Mouse (Mus musculus) intestine, embryonic 16.5 days (tissue): ENCODE data around the gene Foxp1. TPM values are rescaled to one million over a fixed set of nuclear protein-coding genes. Genes with fewer than 3 reads are reported as not detected.

Source experiments
- ATAC-seq: fragments of 200-750 bp; cut with Nextera tagmentation; 2 replicates; pipeline ENCODE4 v1.8.0; 2017; ENCODE audit warnings: moderate TSS enrichment, moderate library complexity
- H3K27ac ChIP-seq: fragments of 300-500 bp; sonication (generic); 2 replicates; pipeline ENCODE4 v1.5.1; 2014; ENCODE audit warnings: mild to moderate bottlenecking, low read length
- H3K27me3 ChIP-seq: fragments of 300-500 bp; sonication (generic); replicated peaks from 2 replicates; pipeline ENCODE4 v1.6.1; 2014; ENCODE audit warnings: low read length, control low read depth, mixed read lengths; ENCODE audit not compliant: control insufficient read depth, insufficient read depth
- H3K36me3 ChIP-seq: fragments of 300-500 bp; sonication (generic); 2 replicates; pipeline ENCODE4 v1.6.1; 2014; ENCODE audit warnings: low read length, control low read depth; ENCODE audit not compliant: control insufficient read depth, insufficient read depth
- H3K4me1 ChIP-seq: fragments of 300-500 bp; sonication (generic); 2 replicates; pipeline ENCODE4 v1.6.1; 2014; ENCODE audit warnings: low read length, control low read depth, mixed read lengths; ENCODE audit not compliant: control insufficient read depth, insufficient read depth
- H3K4me2 ChIP-seq: fragments of 300-500 bp; sonication (generic); 2 replicates; pipeline ENCODE4 v1.6.1; 2014; ENCODE audit warnings: low read depth, low read length, control low read depth
- H3K4me3 ChIP-seq: fragments of 300-500 bp; sonication (generic); 2 replicates; pipeline ENCODE4 v1.5.1; 2014; ENCODE audit warnings: mild to moderate bottlenecking, low read length
- H3K9ac ChIP-seq: fragments of 300-500 bp; sonication (generic); 2 replicates; pipeline ENCODE4 v1.6.1; 2014; ENCODE audit warnings: low read depth, low read length
- H3K9me3 ChIP-seq: fragments of 300-500 bp; sonication (generic); 2 replicates; pipeline ENCODE4 v1.6.1; 2016; ENCODE audit warnings: low read length, control low read depth; ENCODE audit not compliant: control insufficient read depth
- WGBS: fragments of 180-500 bp; shearing (Covaris S2); extraction: QIAGEN DNeasy Blood & Tissue Kit; methylation state at CpG from one replicate; pipeline ENCODE4 v1.1.7; 2014; 5-methylcytosine and 5-hydroxymethylcytosine counted together
- polyA plus RNA-seq: library from polyadenylated mRNA; unstranded; fragments of >200 nt; fragmentation: Nextera tagmentation; extraction: Ambion mirVana; gene quantifications from 2 replicates; pipeline ENCODE4 v1.2.1, GENCODE M21; 2015

Foxp1 gene
- polyA plus RNA-seq, 1 experiment from 2014 or later, result 74.8 TPM

GRCm38 (mm10) chr6:99319415-99320405 lies 202.8 kb downstream of the Foxp1 start:
- Histone ChIP-seq H3K36me3 (no peaks in the 10 kb centered on the region), H3K4me2 (no peak overlapping the region), H3K4me3 (no peak overlapping the region), H3K9me3 (no peaks in the 10 kb centered on the region), H3K27ac (no peak overlapping the region), H3K27me3 (no peaks in the 10 kb centered on the region), H3K9ac (no peak overlapping the region), H3K4me1 (peaks cover 13% of the 10 kb centered on the region; the same call in 1 of the 2 replicates)
- 74% methylated on average over 19 of the region's 19 CpGs for WGBS
- no peak for ATAC-seq

GRCm38 (mm10) chr6:99314746-99315145 lies 207.8 kb downstream of the Foxp1 start:
- WGBS, result 42% methylated on average over 3 of the region's 3 CpGs
- H3K4me2 ChIP-seq, result no peak overlapping the region
- 0 out of 2 replicates have a peak, but pooled peaks have one; percentile 50 for ATAC-seq

DNA sequence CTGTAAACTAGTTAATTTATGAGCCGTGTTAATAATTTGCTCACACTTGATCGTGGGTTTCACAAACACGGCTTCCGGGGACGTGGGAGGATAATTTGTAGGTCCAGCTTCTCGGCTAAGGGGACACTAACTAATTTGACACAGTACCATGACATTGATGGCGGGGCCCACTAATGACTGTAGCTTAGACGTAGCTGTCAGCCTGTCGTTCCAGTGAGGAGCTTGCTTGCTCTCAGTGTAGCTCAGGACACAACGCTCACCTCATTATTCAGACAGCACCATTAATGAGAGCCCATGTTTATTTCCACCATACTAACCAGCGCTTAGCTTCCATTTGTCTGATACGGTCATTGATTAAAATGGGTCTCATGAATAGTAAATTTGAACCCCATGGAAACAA lies 212.0 kb downstream of the Foxp1 start:
- Histone ChIP-seq H3K36me3 (no peaks in the 10 kb centered on the region), H3K4me3 (no peak overlapping the region), H3K27ac (no peak overlapping the region), H3K9me3 (no peaks in the 10 kb centered on the region), H3K27me3 (no peaks in the 10 kb centered on the region), H3K4me1 (0 out of 2 replicates have a peak, but pooled peaks cover 6% of the 10 kb centered on the region), H3K9ac (no peak overlapping the region), H3K4me2 (no peak overlapping the region)
- no peak; the same call in 1 of the 2 replicates for ATAC-seq
- 70% methylated on average over 12 of the region's 12 CpGs for WGBS

More at GRCm38 (mm10) chr6:99314746-99315145, 207.8 kb downstream of the Foxp1 start:
- Histone ChIP-seq H3K9me3 (no peaks in the 10 kb centered on the region), H3K9ac (no peak overlapping the region), H3K36me3 (no peaks in the 10 kb centered on the region), H3K27me3 (no peaks in the 10 kb centered on the region), H3K4me3 (no peak overlapping the region), H3K4me1 (0 out of 2 replicates have a peak, but pooled peaks cover 8% of the 10 kb centered on the region), H3K27ac (no peak overlapping the region)

DNA sequence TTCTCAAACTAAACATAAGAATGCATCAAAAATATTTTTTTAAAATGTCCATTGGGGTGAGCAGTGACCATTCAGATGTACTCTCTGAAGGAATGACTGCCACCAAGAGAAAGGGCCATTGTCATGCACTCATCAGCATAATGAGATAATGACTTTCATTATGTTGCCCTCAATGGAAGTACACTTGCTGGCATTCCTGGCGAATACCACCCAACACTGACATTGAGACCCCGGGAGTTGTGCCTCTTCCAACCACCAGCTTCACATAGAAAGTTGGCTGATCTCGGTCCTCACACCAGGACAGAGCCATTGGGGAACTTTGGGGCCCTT lies 212.4 kb downstream of the Foxp1 start:
- no peaks in the 10 kb centered on the region for H3K9me3 ChIP-seq
- H3K9ac ChIP-seq, result no peak overlapping the region
- H3K4me3 ChIP-seq, result no peak overlapping the region
- WGBS, result 64% methylated on average over 3 of the region's 3 CpGs
- H3K36me3 ChIP-seq, result no peaks in the 10 kb centered on the region
- no peaks in the 10 kb centered on the region for H3K27me3 ChIP-seq
- ATAC-seq, result no peak; the same call in 1 of the 2 replicates
- 0 out of 2 replicates have a peak, but pooled peaks cover 6% of the 10 kb centered on the region for H3K4me1 ChIP-seq
- no peak overlapping the region for H3K4me2 ChIP-seq
- no peak overlapping the region for H3K27ac ChIP-seq

DNA sequence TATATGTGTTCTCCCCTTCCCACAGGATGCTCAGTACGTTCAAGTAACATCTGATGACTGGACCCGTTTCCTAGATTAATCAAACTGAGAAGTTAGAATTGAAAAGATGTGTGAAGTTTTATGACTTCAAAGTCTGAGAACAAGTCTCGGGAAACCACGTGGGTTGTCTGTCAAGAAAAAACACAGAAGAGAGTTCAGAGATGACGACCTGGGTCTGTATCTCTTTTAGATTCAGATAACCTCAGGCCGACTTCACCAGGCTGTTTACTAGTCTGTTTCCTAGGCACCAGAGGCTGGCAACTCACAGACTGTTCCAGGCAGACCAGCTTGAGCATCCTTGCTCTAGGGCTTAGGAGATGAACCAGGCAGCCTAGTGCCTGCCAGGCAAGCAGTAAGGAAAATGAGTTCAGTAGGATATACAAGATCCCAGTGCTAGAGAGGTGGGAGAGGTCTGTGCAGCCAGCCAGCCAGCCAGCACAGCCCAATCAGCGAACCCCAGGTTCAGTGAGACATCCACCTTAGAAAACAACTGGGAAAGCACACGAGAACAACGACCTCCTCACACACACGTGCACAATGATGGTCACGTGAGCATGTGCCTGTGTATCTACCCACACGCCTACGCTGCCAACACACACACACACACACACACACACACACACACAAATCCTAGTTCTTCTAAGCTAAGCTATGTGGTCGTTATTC lies 212.9 kb downstream of the Foxp1 start:
- Histone ChIP-seq H3K36me3 (no peaks in the 10 kb centered on the region), H3K4me1 (0 out of 2 replicates have a peak, but pooled peaks cover 3% of the 10 kb centered on the region), H3K9me3 (no peaks in the 10 kb centered on the region), H3K4me2 (no peak overlapping the region), H3K27ac (no peak overlapping the region), H3K4me3 (no peak overlapping the region), H3K27me3 (no peaks in the 10 kb centered on the region), H3K9ac (no peak overlapping the region)
- WGBS, result 65% methylated on average over 14 of the region's 14 CpGs
- ATAC-seq, result no peak

DNA sequence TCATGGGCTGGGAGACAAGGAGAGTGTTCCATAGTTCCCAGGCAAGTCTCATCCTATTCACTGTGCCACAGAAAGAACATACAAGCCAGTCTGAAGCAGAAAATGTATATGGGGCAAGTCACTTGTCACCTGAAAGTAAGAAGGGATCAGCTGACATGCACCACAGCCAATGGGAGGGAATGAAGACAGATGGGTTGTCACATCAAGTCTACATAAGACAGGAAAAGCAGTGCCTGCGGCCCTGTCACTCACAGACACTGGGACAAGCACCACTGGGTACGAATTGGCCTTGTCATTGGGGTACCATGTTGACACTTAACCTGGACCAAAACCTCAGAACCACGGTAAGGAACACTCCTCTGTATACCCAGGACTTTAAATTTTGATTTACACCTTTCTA lies 216.8 kb downstream of the Foxp1 start:
- Histone ChIP-seq H3K4me2 (no peak overlapping the region), H3K9me3 (no peaks in the 10 kb centered on the region), H3K9ac (no peak overlapping the region), H3K4me3 (no peak overlapping the region), H3K4me1 (0 out of 2 replicates have a peak, but pooled peaks cover 7% of the 10 kb centered on the region), H3K36me3 (no peaks in the 10 kb centered on the region), H3K27ac (no peak overlapping the region), H3K27me3 (no peaks in the 10 kb centered on the region)
- no peak for ATAC-seq
- WGBS, result 88% methylated on average over 3 of the region's 3 CpGs

- Histone ChIP-seq H3K27ac (no peak overlapping the region), H3K27me3 (no peaks in the 10 kb centered on the region), H3K4me2 (no peak overlapping the region), H3K9ac (no peak overlapping the region), H3K4me1 (0 out of 2 replicates have a peak, but pooled peaks cover 7% of the 10 kb centered on the region), H3K9me3 (no peaks in the 10 kb centered on the region), H3K36me3 (no peaks in the 10 kb centered on the region), H3K4me3 (no peak overlapping the region)
- no peak for ATAC-seq
- 90% methylated on average over 3 of the region's 3 CpGs for WGBS
These were observed 217.3 kb downstream of the Foxp1 start for GRCm38 (mm10) chr6:99305236-99305635.

GRCm38 (mm10) chr6:99302662-99303435 lies 219.7 kb downstream of the Foxp1 start:
- no peak for ATAC-seq
- no peaks in the 10 kb centered on the region for H3K9me3 ChIP-seq
- WGBS, result 75% methylated on average over 6 of the region's 6 CpGs
- no peak overlapping the region for H3K4me3 ChIP-seq
- H3K36me3 ChIP-seq, result no peaks in the 10 kb centered on the region
- H3K27me3 ChIP-seq, result no peaks in the 10 kb centered on the region
- no peak overlapping the region for H3K27ac ChIP-seq
- H3K4me2 ChIP-seq, result no peak overlapping the region
- no peak overlapping the region for H3K9ac ChIP-seq
- 0 out of 2 replicates have a peak, but pooled peaks cover 4% of the 10 kb centered on the region for H3K4me1 ChIP-seq

DNA sequence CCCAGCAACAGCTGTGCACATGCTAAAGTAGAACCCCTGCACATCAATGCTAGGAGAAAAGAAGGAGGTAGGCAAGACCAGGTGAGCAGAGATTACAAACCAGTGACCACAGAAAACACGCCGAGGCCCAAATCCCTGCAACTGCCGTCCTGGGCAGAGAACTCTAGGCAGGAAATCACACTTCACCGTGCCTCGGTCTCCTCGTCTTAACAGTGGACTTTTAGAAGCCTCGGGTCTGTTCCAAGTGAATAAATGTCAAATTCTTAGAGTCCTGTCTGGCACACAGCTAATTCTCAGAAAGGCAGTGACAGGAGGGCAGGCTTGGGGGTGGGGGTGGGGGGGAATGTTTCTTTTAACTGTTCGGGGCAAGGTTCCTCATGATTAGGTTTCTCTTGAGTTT lies 220.6 kb downstream of the Foxp1 start:
- Histone ChIP-seq H3K9me3 (no peaks in the 10 kb centered on the region), H3K9ac (no peak overlapping the region), H3K4me1 (0 out of 2 replicates have a peak, but pooled peaks cover 4% of the 10 kb centered on the region), H3K4me2 (no peak overlapping the region), H3K4me3 (no peak overlapping the region), H3K27me3 (no peaks in the 10 kb centered on the region), H3K36me3 (no peaks in the 10 kb centered on the region), H3K27ac (no peak overlapping the region)
- ATAC-seq, result no peak
- WGBS, result 81% methylated on average over 8 of the region's 8 CpGs
